Mouse (Mus musculus) forebrain, embryonic 10.5 days (tissue): ENCODE measurements around the gene 4930469K13Rik. TPM values are rescaled to one million over a fixed set of nuclear protein-coding genes. Genes with fewer than 3 reads are reported as not detected.

ENCODE experiments used
- DNase-seq: peaks from one replicate; pipeline ENCODE4 v3.0.0-alpha.2; 2017; ENCODE audit warnings: low spot score; ENCODE audit errors: extremely low spot score
- H3K27ac ChIP-seq: fragments of 300-500 bp; sonication (generic); 2 replicates; pipeline ENCODE4 v1.5.1; 2016; ENCODE audit warnings: mild to moderate bottlenecking
- H3K27me3 ChIP-seq: fragments of 300-500 bp; sonication (generic); 2 replicates; pipeline ENCODE4 v1.6.1; 2016; ENCODE audit warnings: mild to moderate bottlenecking; ENCODE audit not compliant: poor library complexity, severe bottlenecking
- H3K36me3 ChIP-seq: fragments of 300-500 bp; sonication (generic); replicated peaks from 2 replicates; pipeline ENCODE4 v1.6.1; 2016; ENCODE audit warnings: mild to moderate bottlenecking, moderate library complexity
- H3K4me1 ChIP-seq: fragments of 300-500 bp; sonication (generic); 2 replicates; pipeline ENCODE4 v1.6.1; 2016
- H3K4me3 ChIP-seq: fragments of 300-500 bp; sonication (generic); 2 replicates; pipeline ENCODE4 v1.5.1; 2016; ENCODE audit warnings: mild to moderate bottlenecking, moderate library complexity
- H3K9me3 ChIP-seq: fragments of 300-500 bp; sonication (generic); 2 replicates; pipeline ENCODE4 v1.6.1; 2016; ENCODE audit warnings: mild to moderate bottlenecking, moderate library complexity
- WGBS: fragments of 180-500 bp; shearing (Covaris S2); methylation state at CpG from one replicate; pipeline ENCODE4 v1.1.7; 2016; 5-methylcytosine and 5-hydroxymethylcytosine counted together
- polyA plus RNA-seq: library from polyadenylated mRNA; unstranded; fragments of >200 nt; fragmentation: Nextera tagmentation; extraction: Ambion mirVana; gene quantifications from 2 replicates; pipeline ENCODE4 v1.2.1, GENCODE M21; 2016

The 4930469K13Rik gene
- polyA plus RNA-seq, 1 experiment from 2014 or later = not detected

GRCm38 (mm10) chr11:33957595-33957994, 140.8 kb downstream of the 4930469K13Rik start:
- Histone ChIP-seq H3K4me1 (0 out of 2 replicates have a peak, but pooled peaks cover 3% of the 10 kb centered on the region), H3K27ac (no peak overlapping the region), H3K36me3 (no peaks in the 10 kb centered on the region), H3K27me3 (no peaks in the 10 kb centered on the region), H3K9me3 (no peaks in the 10 kb centered on the region), H3K4me3 (no peak overlapping the region)
- no peak for DNase-seq
- 86% methylated on average over 6 of the region's 6 CpGs for whole genome bisulfite sequencing

- 84% methylated on average over 5 of the region's 5 CpGs for whole genome bisulfite sequencing
- peaks cover 5% of the 10 kb centered on the region for H3K4me1 ChIP-seq
- no peak overlapping the region for H3K4me3 ChIP-seq
- no peak for DNase-seq
- H3K36me3 ChIP-seq = no peaks in the 10 kb centered on the region
- H3K27ac ChIP-seq = no peak overlapping the region
- H3K9me3 ChIP-seq = no peaks in the 10 kb centered on the region
- H3K27me3 ChIP-seq = no peaks in the 10 kb centered on the region
Observed at GRCm38 (mm10) chr11:33956623-33957022, 141.7 kb downstream of the 4930469K13Rik start.

GRCm38 (mm10) chr11:33955982-33956381, 142.4 kb downstream of the 4930469K13Rik start:
- H3K27me3 ChIP-seq = no peaks in the 10 kb centered on the region
- H3K4me1 ChIP-seq = peaks cover 11% of the 10 kb centered on the region
- DNase-seq = no peak
- no peak overlapping the region for H3K27ac ChIP-seq
- H3K9me3 ChIP-seq = no peaks in the 10 kb centered on the region
- WGBS = 82% methylated on average over 4 of the region's 4 CpGs
- no peak overlapping the region for H3K4me3 ChIP-seq
- H3K36me3 ChIP-seq = no peaks in the 10 kb centered on the region

- Histone ChIP-seq H3K4me3 (no peak overlapping the region), H3K36me3 (no peaks in the 10 kb centered on the region), H3K27me3 (no peaks in the 10 kb centered on the region), H3K4me1 (peaks cover 13% of the 10 kb centered on the region), H3K27ac (peak overlapping the region; percentile 66), H3K9me3 (no peaks in the 10 kb centered on the region)
- 83% methylated on average over 8 of the region's 8 CpGs for WGBS
- DNase-seq = no peak
Observed at GRCm38 (mm10) chr11:33951684-33952625, 146.4 kb downstream of the 4930469K13Rik start.

GRCm38 (mm10) chr11:33951155-33951554, 147.2 kb downstream of the 4930469K13Rik start:
- Histone ChIP-seq H3K9me3 (no peaks in the 10 kb centered on the region), H3K4me3 (no peak overlapping the region), H3K27me3 (no peaks in the 10 kb centered on the region), H3K27ac (peak overlapping the region; percentile 66), H3K36me3 (no peaks in the 10 kb centered on the region), H3K4me1 (peaks cover 13% of the 10 kb centered on the region)
- 32% methylated on average over 5 of the region's 5 CpGs for WGBS
- peak; percentile 20 for DNase-seq

- Histone ChIP-seq H3K4me3 (no peak overlapping the region), H3K4me1 (peaks cover 7% of the 10 kb centered on the region), H3K9me3 (no peaks in the 10 kb centered on the region), H3K27ac (no peak overlapping the region), H3K36me3 (no peaks in the 10 kb centered on the region), H3K27me3 (no peaks in the 10 kb centered on the region)
- no peak for DNase-seq
- WGBS = 89% methylated on average over 4 of the region's 4 CpGs
Observed at GRCm38 (mm10) chr11:33946501-33946900, 151.9 kb downstream of the 4930469K13Rik start.

GRCm38 (mm10) chr11:33944786-33945328, 153.5 kb downstream of the 4930469K13Rik start:
- no peak overlapping the region for H3K27ac ChIP-seq
- no peak for DNase-seq
- 0 out of 2 replicates have a peak, but pooled peaks cover 4% of the 10 kb centered on the region for H3K4me1 ChIP-seq
- WGBS = 90% methylated on average over 9 of the region's 9 CpGs
- no peaks in the 10 kb centered on the region for H3K9me3 ChIP-seq
- no peak overlapping the region for H3K4me3 ChIP-seq
- H3K27me3 ChIP-seq = no peaks in the 10 kb centered on the region
- H3K36me3 ChIP-seq = no peaks in the 10 kb centered on the region

GRCm38 (mm10) chr11:33944067-33944785, 154.1 kb downstream of the 4930469K13Rik start:
- no peak overlapping the region for H3K4me3 ChIP-seq
- H3K27ac ChIP-seq = no peak overlapping the region
- H3K36me3 ChIP-seq = no peaks in the 10 kb centered on the region
- no peaks in the 10 kb centered on the region for H3K27me3 ChIP-seq
- 74% methylated on average over 4 of the region's 4 CpGs for WGBS
- H3K4me1 ChIP-seq = 0 out of 2 replicates have a peak, but pooled peaks cover 4% of the 10 kb centered on the region
- H3K9me3 ChIP-seq = no peaks in the 10 kb centered on the region
- peak; percentile 27 for DNase-seq

- H3K27ac ChIP-seq = no peak overlapping the region
- no peaks in the 10 kb centered on the region for H3K36me3 ChIP-seq
- H3K4me3 ChIP-seq = no peak overlapping the region
- WGBS = 76% methylated on average over 1 of the region's 1 CpGs
- no peak for DNase-seq
- H3K4me1 ChIP-seq = peaks cover 10% of the 10 kb centered on the region
- H3K27me3 ChIP-seq = no peaks in the 10 kb centered on the region
- no peaks in the 10 kb centered on the region for H3K9me3 ChIP-seq
Observed at GRCm38 (mm10) chr11:33943565-33943964, 154.8 kb downstream of the 4930469K13Rik start.

GRCm38 (mm10) chr11:33939456-33940113, 158.8 kb downstream of the 4930469K13Rik start:
- DNase-seq = no peak
- 88% methylated on average over 4 of the region's 4 CpGs for WGBS
- no peaks in the 10 kb centered on the region for H3K9me3 ChIP-seq
- H3K36me3 ChIP-seq = no peaks in the 10 kb centered on the region
- H3K27me3 ChIP-seq = no peaks in the 10 kb centered on the region
- no peak overlapping the region for H3K27ac ChIP-seq
- H3K4me1 ChIP-seq = peaks cover 16% of the 10 kb centered on the region
- H3K4me3 ChIP-seq = no peak overlapping the region

GRCm38 (mm10) chr11:33938561-33939274, 159.6 kb downstream of the 4930469K13Rik start:
- Histone ChIP-seq H3K27ac (no peak overlapping the region), H3K4me1 (peaks cover 16% of the 10 kb centered on the region), H3K9me3 (no peaks in the 10 kb centered on the region), H3K36me3 (no peaks in the 10 kb centered on the region), H3K27me3 (no peaks in the 10 kb centered on the region), H3K4me3 (no peak overlapping the region)
- no peak for DNase-seq
- WGBS = 50% methylated on average over 7 of the region's 7 CpGs

- H3K27me3 ChIP-seq = no peaks in the 10 kb centered on the region
- no peak for DNase-seq
- WGBS = 90% methylated on average over 8 of the region's 8 CpGs
Observed at GRCm38 (mm10) chr11:33937641-33938040, 160.7 kb downstream of the 4930469K13Rik start.

More at GRCm38 (mm10) chr11:33937641-33938040, 160.7 kb downstream of the 4930469K13Rik start:
- H3K27ac ChIP-seq = no peak overlapping the region
- peaks cover 18% of the 10 kb centered on the region for H3K4me1 ChIP-seq
- no peaks in the 10 kb centered on the region for H3K9me3 ChIP-seq
- H3K4me3 ChIP-seq = no peak overlapping the region
- H3K36me3 ChIP-seq = no peaks in the 10 kb centered on the region
